Mouse (Mus musculus): ENCODE results near the gene Ptcd3. TPM values are rescaled to one million over a fixed set of nuclear protein-coding genes. Genes with fewer than 3 reads are reported as not detected.
"Not testable (repeated sequence)": the region's sequence is repeated elsewhere in the genome, so short reads cannot be mapped to it uniquely, and the experiment has no call there.

Gene Ptcd3
- polyA plus RNA-seq, 1 experiment from 2014 or later = 126 TPM

DNA sequence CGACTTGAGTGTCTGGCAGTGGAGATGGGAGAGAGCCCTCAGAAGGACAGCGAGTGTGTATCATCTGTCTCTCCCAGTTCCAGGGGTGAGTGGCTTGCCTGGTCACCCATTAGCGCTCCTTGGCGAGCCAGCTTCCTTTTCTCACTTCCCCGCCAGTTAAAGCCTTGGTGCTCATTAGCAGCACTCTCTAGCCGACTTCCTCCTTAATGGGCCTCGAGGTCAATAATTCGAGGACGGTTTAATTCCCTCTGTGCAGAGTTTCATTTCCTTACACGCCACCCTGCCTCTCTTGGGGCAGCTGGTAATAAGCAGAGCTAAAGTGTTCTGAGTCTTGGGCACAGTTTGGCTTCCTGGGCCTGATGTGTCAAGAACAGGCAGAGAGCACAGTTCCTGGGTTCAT is 21.5 kb upstream of the Ptcd3 start:
- Histone ChIP-seq H3K4me1 (replicated peaks) (no peaks in the 10 kb centered on the region; the same call in 1 of the 2 replicates), H3K27me3 (no peaks in the 10 kb centered on the region), H3K27ac (no peak overlapping the region), H3K9me3 (no peaks in the 10 kb centered on the region), H3K4me2 (no peak overlapping the region), H3K36me3 (peaks cover 89% of the 10 kb centered on the region), H3K9ac (replicated peaks) (no peak overlapping the region), H3K4me3 (replicated peaks) (no peak overlapping the region)
- 60% methylated on average over 10 of the region's 10 CpGs for WGBS
- no peak for ATAC-seq (ENCODE audit: insufficient number of reproducible peaks, insufficient read depth, low FRiP score, low TSS enrichment, low read depth)

DNA sequence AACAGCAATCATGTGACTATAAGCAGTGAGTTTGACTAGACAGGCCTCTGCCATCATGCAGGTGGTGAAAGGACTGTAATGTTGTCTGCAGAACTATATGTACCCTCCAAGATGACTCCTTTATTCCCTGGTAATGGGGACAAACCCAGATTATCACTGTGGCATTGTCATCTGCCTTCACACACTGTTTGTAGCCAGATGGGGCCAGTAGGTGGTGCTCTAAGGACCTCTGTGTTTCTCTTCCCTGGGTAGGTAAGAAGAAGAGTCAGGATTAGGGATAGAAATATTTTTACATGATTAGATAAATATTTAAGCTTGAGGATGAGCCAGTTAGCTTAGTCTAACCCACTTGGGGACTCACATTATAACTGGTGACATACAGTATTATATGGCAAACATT is 19.4 kb upstream of the Ptcd3 start:
- ATAC-seq (ENCODE audit: insufficient number of reproducible peaks, insufficient read depth, low FRiP score, low TSS enrichment, low read depth) = no peak
- no peaks in the 10 kb centered on the region for H3K9me3 ChIP-seq
- no peak overlapping the region for H3K4me3 ChIP-seq (replicated peaks)
- no peaks in the 10 kb centered on the region for H3K27me3 ChIP-seq
- H3K4me1 ChIP-seq (replicated peaks) = no peaks in the 10 kb centered on the region; the same call in 1 of the 2 replicates
- peaks cover 93% of the 10 kb centered on the region for H3K36me3 ChIP-seq
- no peak overlapping the region for H3K4me2 ChIP-seq
- H3K9ac ChIP-seq (replicated peaks) = no peak overlapping the region
- H3K27ac ChIP-seq = no peak overlapping the region

DNA sequence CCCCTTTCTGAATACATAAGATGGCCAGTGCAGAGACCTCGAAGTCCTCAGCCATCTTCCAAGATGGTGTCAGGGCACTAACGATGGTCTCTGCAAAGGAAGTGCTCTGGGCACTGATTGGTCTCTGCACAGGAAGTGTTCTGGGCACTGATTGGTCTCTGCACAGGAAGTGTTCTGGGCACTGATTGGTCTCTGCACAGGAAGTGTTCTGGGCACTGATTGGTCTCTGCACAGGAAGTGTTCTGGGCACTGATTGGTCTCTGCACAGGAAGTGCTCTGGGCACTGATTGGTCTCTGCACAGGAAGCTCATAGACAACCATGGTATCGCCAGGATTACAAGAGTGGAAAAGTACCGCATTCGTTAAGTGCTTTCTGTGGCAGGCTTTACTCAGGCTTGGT is 16.7 kb upstream of the Ptcd3 start:
- not testable (repeated sequence) for H3K4me3 ChIP-seq (replicated peaks); ATAC-seq (ENCODE audit: insufficient number of reproducible peaks, insufficient read depth, low FRiP score, low TSS enrichment, low read depth); H3K4me1 ChIP-seq (replicated peaks); H3K4me2 ChIP-seq; H3K9me3 ChIP-seq; H3K27ac ChIP-seq; H3K9ac ChIP-seq (replicated peaks); H3K27me3 ChIP-seq
- H3K36me3 ChIP-seq = peaks cover 93% of the 10 kb centered on the region
- WGBS = 90% methylated on average over 5 of the region's 5 CpGs

DNA sequence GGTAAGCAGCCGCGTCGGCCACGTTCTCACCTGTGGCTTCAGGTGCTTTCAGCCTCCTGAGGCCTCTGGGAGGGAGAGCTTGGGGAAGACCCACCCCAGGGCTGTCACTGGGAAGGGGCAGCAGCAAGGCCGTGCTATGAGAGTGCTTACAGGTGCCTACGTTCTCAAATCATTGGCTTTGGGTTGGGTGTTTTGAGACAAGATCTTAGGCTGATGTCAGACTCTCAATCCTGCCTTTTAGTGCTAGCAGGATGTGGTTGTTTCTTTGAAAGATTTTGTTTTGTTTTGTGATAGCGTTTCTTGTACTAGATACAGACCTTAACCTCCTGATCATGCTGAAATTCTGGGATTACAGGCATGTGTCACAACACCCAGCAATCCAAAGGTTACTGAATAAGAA is 12.2 kb upstream of the Ptcd3 start:
- H3K4me3 ChIP-seq (replicated peaks) = no peak overlapping the region
- no peak overlapping the region for H3K4me2 ChIP-seq
- WGBS = 93% methylated on average over 7 of the region's 7 CpGs
- no peaks in the 10 kb centered on the region for H3K9me3 ChIP-seq
- H3K4me1 ChIP-seq (replicated peaks) = no peaks in the 10 kb centered on the region
- no peak overlapping the region for H3K9ac ChIP-seq (replicated peaks)
- H3K27ac ChIP-seq = no peak overlapping the region
- H3K36me3 ChIP-seq = peaks cover 96% of the 10 kb centered on the region
- no peaks in the 10 kb centered on the region for H3K27me3 ChIP-seq
- no peak for ATAC-seq (ENCODE audit: insufficient number of reproducible peaks, insufficient read depth, low FRiP score, low TSS enrichment, low read depth)

DNA sequence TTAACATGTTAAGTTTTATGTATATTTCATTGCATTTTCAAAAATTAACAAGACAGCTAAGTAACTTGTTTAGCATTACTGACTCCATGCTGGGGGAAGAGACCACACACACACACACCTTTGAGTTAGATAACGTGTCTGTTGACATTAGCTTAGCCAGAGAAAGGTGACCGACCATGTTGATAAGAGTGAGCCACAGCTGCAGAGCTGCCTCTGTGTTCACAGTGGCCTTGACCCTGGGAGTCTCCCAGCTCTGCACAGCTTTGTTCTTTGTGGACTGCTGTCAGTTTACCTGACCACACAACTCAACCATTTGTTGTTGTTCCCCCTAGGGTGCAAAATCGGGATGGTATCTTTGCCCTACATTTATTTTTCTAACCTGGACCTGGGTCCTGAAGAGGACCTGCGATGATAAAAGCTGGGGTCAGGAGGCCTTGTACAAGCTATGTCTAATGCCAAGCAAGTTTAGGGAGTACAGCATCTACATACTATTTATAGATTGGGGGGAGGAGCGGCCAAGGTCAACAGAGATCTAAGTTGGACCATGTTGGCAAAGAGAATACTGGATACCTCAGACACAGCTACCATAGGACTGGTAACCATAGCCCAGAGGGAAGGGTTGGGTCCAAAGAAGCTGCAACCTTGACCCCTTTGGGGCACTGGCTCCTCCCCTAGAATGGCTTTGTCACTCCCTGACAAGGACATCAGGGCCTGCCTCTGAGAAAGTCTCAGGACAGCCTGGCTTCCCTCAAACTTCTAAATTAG is 3.3 kb upstream of the Ptcd3 start:
- Histone ChIP-seq H3K4me2 (no peak overlapping the region), H3K4me1 (replicated peaks) (peaks cover 9% of the 10 kb centered on the region), H3K36me3 (peaks cover 36% of the 10 kb centered on the region), H3K9me3 (no peaks in the 10 kb centered on the region), H3K27ac (no peak overlapping the region), H3K9ac (replicated peaks) (no peak overlapping the region), H3K27me3 (no peaks in the 10 kb centered on the region), H3K4me3 (replicated peaks) (no peak overlapping the region)
- ATAC-seq (ENCODE audit: insufficient number of reproducible peaks, insufficient read depth, low FRiP score, low TSS enrichment, low read depth) = no peak
- 85% methylated on average over 5 of the region's 5 CpGs for WGBS

DNA sequence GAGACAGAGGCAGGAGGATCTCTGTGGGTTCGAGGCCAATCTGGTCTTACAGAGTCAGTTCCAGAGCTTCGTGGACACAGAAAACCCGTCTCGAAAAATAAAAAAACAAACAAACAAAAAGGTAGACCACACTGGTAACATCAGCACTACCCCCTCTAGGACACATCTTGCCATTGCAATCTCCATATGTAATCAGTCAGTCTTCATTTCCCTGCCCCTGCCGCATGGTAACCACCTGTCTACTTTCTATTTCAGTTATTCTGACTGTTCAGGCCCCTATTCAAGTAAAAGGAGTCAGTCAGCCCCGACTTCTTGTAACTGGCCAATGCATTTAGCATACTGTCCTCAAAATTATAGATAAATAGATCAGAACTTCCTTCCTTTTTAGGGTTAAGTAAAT is 1.3 kb upstream of the Ptcd3 start:
- H3K27me3 ChIP-seq = no peaks in the 10 kb centered on the region
- H3K27ac ChIP-seq = no peak overlapping the region
- peak overlapping the region; percentile 88 for H3K4me2 ChIP-seq
- peaks cover 9% of the 10 kb centered on the region for H3K4me1 ChIP-seq (replicated peaks)
- peaks cover 35% of the 10 kb centered on the region for H3K36me3 ChIP-seq
- peak overlapping the region; percentile 70 for H3K4me3 ChIP-seq (replicated peaks)
- no peak overlapping the region for H3K9ac ChIP-seq (replicated peaks)
- 74% methylated on average over 6 of the region's 6 CpGs for WGBS
- ATAC-seq (ENCODE audit: insufficient number of reproducible peaks, insufficient read depth, low FRiP score, low TSS enrichment, low read depth) = no peak
- no peaks in the 10 kb centered on the region for H3K9me3 ChIP-seq

DNA sequence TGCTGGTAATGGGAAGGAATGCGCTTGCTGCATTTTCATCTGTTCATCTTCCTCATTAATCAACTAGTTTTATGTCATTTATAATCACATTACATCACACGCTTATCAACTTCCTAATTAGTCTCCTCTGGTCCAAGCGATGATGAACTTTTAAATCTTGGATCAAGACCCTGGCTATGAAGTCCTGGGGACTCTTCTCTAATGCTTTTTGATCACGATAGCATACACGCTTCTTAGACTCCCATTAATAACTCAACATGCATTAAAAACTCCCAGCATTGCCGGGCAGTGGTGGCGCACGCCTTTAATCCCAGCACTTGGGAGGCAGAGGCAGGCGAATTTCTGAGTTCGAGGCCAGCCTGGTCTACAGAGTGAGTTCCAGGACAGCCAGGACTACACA is 834 bp upstream of the Ptcd3 start:
- WGBS = 20% methylated on average over 10 of the region's 10 CpGs
- no peak for ATAC-seq (ENCODE audit: insufficient number of reproducible peaks, insufficient read depth, low FRiP score, low TSS enrichment, low read depth)
- no peak overlapping the region for H3K27ac ChIP-seq
- H3K27me3 ChIP-seq = no peaks in the 10 kb centered on the region
- no peaks in the 10 kb centered on the region for H3K9me3 ChIP-seq
- H3K4me3 ChIP-seq (replicated peaks) = peak overlapping the region; percentile 70
- H3K4me2 ChIP-seq = peak overlapping the region; percentile 88
- peak overlapping the region; percentile 66 for H3K9ac ChIP-seq (replicated peaks)
- H3K36me3 ChIP-seq = peaks cover 36% of the 10 kb centered on the region
- peaks cover 9% of the 10 kb centered on the region for H3K4me1 ChIP-seq (replicated peaks)

DNA sequence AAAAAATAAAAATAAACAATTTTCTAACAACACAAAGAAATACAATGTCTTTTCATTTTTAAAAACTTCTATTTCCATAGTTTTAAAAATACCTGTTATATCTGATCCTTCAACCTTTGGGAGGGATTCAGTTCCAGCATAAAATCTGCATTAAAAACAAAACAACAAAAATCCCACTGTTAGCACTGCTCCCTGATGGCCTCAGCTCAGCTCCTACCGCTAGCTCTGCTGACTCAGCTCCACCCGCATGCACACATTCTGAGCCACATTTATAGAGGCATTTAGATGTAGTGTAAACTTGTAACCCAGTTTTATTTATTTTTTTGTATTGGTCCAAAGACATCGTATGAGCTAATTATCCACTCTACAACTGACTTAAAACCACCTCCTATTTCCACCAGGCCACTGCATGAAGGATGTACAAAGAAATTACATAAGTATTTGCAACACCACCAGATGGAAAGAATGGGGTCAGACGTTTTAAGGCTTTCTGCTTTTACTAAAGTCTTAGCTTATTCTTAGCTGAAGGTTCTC is 781 bp downstream of the Ptcd3 start:
- Histone ChIP-seq H3K36me3 (peaks cover 38% of the 10 kb centered on the region), H3K9ac (replicated peaks) (peak overlapping the region; percentile 66), H3K4me1 (replicated peaks) (peaks cover 9% of the 10 kb centered on the region), H3K4me3 (replicated peaks) (peak overlapping the region; percentile 70), H3K9me3 (no peaks in the 10 kb centered on the region), H3K27me3 (no peaks in the 10 kb centered on the region), H3K4me2 (peak overlapping the region; percentile 88), H3K27ac (no peak overlapping the region)
- no peak for ATAC-seq (ENCODE audit: insufficient number of reproducible peaks, insufficient read depth, low FRiP score, low TSS enrichment, low read depth)
- 4% methylated on average over 4 of the region's 4 CpGs for WGBS

DNA sequence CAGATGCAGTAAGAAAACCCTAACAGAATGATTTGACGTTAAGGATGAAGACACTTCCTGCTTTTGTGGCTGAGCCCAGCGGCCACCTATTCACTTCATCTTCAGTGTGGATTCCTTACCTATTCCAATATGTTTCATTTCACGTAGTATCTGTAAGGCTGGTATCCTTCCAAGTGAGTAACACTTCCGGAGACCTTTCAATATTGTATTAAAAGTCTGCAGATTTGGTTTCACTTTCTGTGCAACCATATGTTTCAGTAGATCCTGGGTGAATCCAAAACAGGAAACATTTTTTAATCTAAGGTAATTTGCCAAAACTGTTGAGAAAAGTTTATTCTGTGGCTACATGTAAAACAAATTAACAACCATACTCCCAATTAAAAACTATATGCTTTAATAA is 15.3 kb downstream of the Ptcd3 start:
- H3K4me1 ChIP-seq (replicated peaks) = no peaks in the 10 kb centered on the region
- no peak for ATAC-seq (ENCODE audit: insufficient number of reproducible peaks, insufficient read depth, low FRiP score, low TSS enrichment, low read depth)
- H3K36me3 ChIP-seq = peaks cover 97% of the 10 kb centered on the region
- no peaks in the 10 kb centered on the region for H3K27me3 ChIP-seq
- no peak overlapping the region for H3K4me2 ChIP-seq
- no peak overlapping the region for H3K4me3 ChIP-seq (replicated peaks)
- H3K9me3 ChIP-seq = no peaks in the 10 kb centered on the region
- H3K27ac ChIP-seq = no peak overlapping the region
- 95% methylated on average over 4 of the region's 4 CpGs for WGBS
- H3K9ac ChIP-seq (replicated peaks) = no peak overlapping the region

DNA sequence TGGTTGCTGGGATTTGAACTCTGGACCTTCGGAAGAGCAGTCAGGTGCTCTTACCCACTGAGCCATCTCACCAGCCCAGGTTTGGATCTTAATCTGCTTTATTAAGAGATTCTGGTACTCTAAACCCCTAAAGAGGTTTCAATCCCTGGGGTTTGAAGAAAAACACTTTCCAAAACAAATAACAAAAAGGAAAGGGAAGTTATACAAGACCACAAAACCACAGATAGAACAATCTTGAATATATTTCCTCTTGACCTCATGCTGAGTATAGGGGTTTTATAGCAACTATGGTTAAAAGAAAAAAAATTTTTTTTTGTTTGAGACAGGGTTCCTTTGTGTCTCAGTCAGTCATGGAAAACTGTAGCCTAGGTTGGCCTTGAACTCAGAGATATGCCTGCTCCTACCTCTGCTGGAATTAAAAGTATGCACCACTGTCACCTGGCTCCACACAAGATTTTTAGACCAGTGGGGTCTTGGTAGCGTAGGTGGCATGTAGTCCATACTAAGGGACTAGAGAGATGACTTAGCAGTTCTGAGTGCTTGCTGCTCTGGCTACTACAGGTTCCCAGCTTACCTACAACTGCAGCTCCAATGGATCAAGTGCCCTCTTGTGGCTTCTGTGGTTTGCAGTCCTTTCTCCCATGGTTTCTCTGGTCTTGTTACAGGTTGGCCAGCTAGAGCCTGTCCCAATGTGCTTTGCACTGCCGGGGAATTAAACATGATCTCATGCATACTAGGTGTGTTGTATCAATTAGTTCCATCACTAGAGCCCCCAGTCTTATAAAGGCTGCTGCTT is 30.4 kb downstream of the Ptcd3 start:
- H3K36me3 ChIP-seq = peaks cover 92% of the 10 kb centered on the region
- no peak overlapping the region for H3K4me2 ChIP-seq
- no peaks in the 10 kb centered on the region for H3K9me3 ChIP-seq

DNA sequence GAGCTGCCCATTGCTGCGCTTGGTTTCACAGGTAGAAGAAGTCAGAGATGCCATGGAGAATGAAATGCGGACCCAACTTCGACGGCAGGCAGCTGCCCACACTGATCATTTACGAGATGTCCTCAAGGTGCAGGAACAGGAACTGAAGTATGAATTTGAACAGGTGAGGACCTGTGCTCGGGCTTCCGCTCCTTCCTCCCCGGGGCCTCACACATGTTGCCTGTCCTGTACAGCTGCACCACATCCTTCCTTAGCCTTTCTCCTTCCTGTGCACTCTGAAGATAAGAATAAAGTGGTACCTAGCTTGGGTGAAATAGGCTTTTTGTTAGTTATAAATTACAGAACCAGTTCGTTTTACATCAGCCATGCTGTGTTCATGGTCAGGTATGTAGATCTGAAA is 37.2 kb downstream of the Ptcd3 start:
- Histone ChIP-seq H3K4me3 (replicated peaks) (no peak overlapping the region), H3K9ac (replicated peaks) (no peak overlapping the region), H3K4me1 (replicated peaks) (no peaks in the 10 kb centered on the region), H3K4me2 (no peak overlapping the region), H3K36me3 (peaks cover 89% of the 10 kb centered on the region), H3K9me3 (no peaks in the 10 kb centered on the region), H3K27ac (no peak overlapping the region), H3K27me3 (no peaks in the 10 kb centered on the region)
- 95% methylated on average over 9 of the region's 9 CpGs for WGBS
- no peak for ATAC-seq (ENCODE audit: insufficient number of reproducible peaks, insufficient read depth, low FRiP score, low TSS enrichment, low read depth)

More for the DNA sequence above, 30.4 kb downstream of the Ptcd3 start:
- no peak for ATAC-seq (ENCODE audit: insufficient number of reproducible peaks, insufficient read depth, low FRiP score, low TSS enrichment, low read depth)
- H3K27ac ChIP-seq = no peak overlapping the region
- no peaks in the 10 kb centered on the region for H3K4me1 ChIP-seq (replicated peaks)
- H3K27me3 ChIP-seq = no peaks in the 10 kb centered on the region
- WGBS = 93% methylated on average over 3 of the region's 3 CpGs
- no peak overlapping the region for H3K9ac ChIP-seq (replicated peaks)
- H3K4me3 ChIP-seq (replicated peaks) = no peak overlapping the region

All from limb, embryonic 12.5 days (tissue).